Mouse (Mus musculus) gastrocnemius, postnatal 36 days (tissue): ENCODE results near the gene Pid1. TPM values are rescaled to one million over a fixed set of nuclear protein-coding genes. Genes with fewer than 3 reads are reported as not detected.
A peak's percentile ranks its signal among the peaks of the same experiment; 100 is the strongest.

Experiments
- DNase-seq, 2 experiments: peaks; one replicate each; pipeline ENCODE4 v3.0.0; 2022
- intact Hi-C: fragments of 180-260 bp; cut with DNase I; formaldehyde crosslinking; loops from one replicate; pipeline ENCODE4 v1.15.1; 2025
- microRNA-seq, 2 experiments: library from miRNA; unstranded; fragments of <30 nt; microRNA quantifications; one replicate each; pipeline ENCODE4 v1.2.0; 2021
- total RNA-seq, 2 experiments: library from RNA; stranded (reverse); gene quantifications; 2 replicates each; pipeline ENCODE4 v1.2.3; 2021

The Pid1 gene
- total RNA-seq, 2 experiments from 2014 or later = 6.1 to 7.9 TPM

- intact Hi-C loops = no loop called here
- DNase-seq = no peak
Observed at GRCm38 (mm10) chr1:84087957-84088356, 276.0 kb downstream of the Pid1 start.

- intact Hi-C loops = no loop called here
- DNase-seq = no peak
Observed at GRCm38 (mm10) chr1:84087325-84087724, 276.7 kb downstream of the Pid1 start.

- no peak for DNase-seq
- intact Hi-C loops = no loop called here
Observed at GRCm38 (mm10) chr1:84086486-84086885, 277.5 kb downstream of the Pid1 start.

GRCm38 (mm10) chr1:84085361-84085760, 278.6 kb downstream of the Pid1 start:
- DNase-seq = no peak
- intact Hi-C loops = no loop called here

- DNase-seq = no peak
- intact Hi-C loops = no loop called here
Observed at GRCm38 (mm10) chr1:84079566-84079965, 284.4 kb downstream of the Pid1 start.

GRCm38 (mm10) chr1:84077023-84077422, 287.0 kb downstream of the Pid1 start:
- intact Hi-C loops = no loop called here
- no peak for DNase-seq

- intact Hi-C loops = no loop called here
Observed at GRCm38 (mm10) chr1:84056884-84057630, 306.9 kb downstream of the Pid1 start.

GRCm38 (mm10) chr1:84056306-84056705, 307.7 kb downstream of the Pid1 start:
- no peak for DNase-seq
- intact Hi-C loops = no loop called here

More at GRCm38 (mm10) chr1:84056884-84057630, 306.9 kb downstream of the Pid1 start:
- no peak for DNase-seq

- peak; percentile 65 to 83 for DNase-seq
- intact Hi-C loops = no loop called here
Observed at GRCm38 (mm10) chr1:84025746-84026145, 338.2 kb downstream of the Pid1 start.

- intact Hi-C loops = no loop called here
- DNase-seq = no peak
Observed at GRCm38 (mm10) chr1:84012871-84013375, 351.1 kb downstream of the Pid1 start.

- DNase-seq = no peak
- intact Hi-C loops = no loop called here
Observed at GRCm38 (mm10) chr1:84002630-84003029, 361.4 kb downstream of the Pid1 start.

Small RNA genes within 50 kb of the gene (microRNA-seq; reads per million reads assigned to microRNA genes)
- 0 reads per million in 2 experiments for gene Mir6353
